Mouse (Mus musculus) neural tube, embryonic 12.5 days (tissue): ENCODE results near the gene Myo18b. TPM values are rescaled to one million over a fixed set of nuclear protein-coding genes. Genes with fewer than 3 reads are reported as not detected.

Experiments
- ATAC-seq: fragments of 200-750 bp; cut with Nextera tagmentation; 2 replicates; pipeline ENCODE4 v1.8.0; 2017; ENCODE audit warnings: low read depth, mild to moderate bottlenecking, moderate TSS enrichment, moderate library complexity; ENCODE audit not compliant: low FRiP score
- H3K27ac ChIP-seq: fragments of 300-500 bp; sonication (generic); 2 replicates; pipeline ENCODE4 v1.5.1; 2016
- H3K27me3 ChIP-seq: fragments of 300-500 bp; sonication (generic); replicated peaks from 2 replicates; pipeline ENCODE4 v1.6.1; 2016; ENCODE audit warnings: mild to moderate bottlenecking
- H3K36me3 ChIP-seq: fragments of 300-500 bp; sonication (generic); 2 replicates; pipeline ENCODE4 v1.6.1; 2016; ENCODE audit warnings: mild to moderate bottlenecking
- H3K4me1 ChIP-seq: fragments of 300-500 bp; sonication (generic); 2 replicates; pipeline ENCODE4 v1.6.1; 2016
- H3K4me2 ChIP-seq: fragments of 300-500 bp; sonication (generic); replicated peaks from 2 replicates; pipeline ENCODE4 v1.6.1; 2016; ENCODE audit warnings: mild to moderate bottlenecking
- H3K4me3 ChIP-seq: fragments of 300-500 bp; sonication (generic); 2 replicates; pipeline ENCODE4 v1.5.1; 2016
- H3K9ac ChIP-seq: fragments of 300-500 bp; sonication (generic); 2 replicates; pipeline ENCODE4 v1.6.1; 2016; ENCODE audit warnings: mild to moderate bottlenecking
- H3K9me3 ChIP-seq: fragments of 300-500 bp; sonication (generic); 2 replicates; pipeline ENCODE4 v1.6.1; 2016; ENCODE audit warnings: mild to moderate bottlenecking
- WGBS: fragments of 180-500 bp; shearing (Covaris S2); methylation state at CpG from one replicate; pipeline ENCODE4 v1.1.7; 2016; 5-methylcytosine and 5-hydroxymethylcytosine counted together
- polyA plus RNA-seq: library from polyadenylated mRNA; unstranded; fragments of >200 nt; fragmentation: Nextera tagmentation; extraction: Ambion mirVana; gene quantifications from 2 replicates; pipeline ENCODE4 v1.2.1, GENCODE M21; 2016

Gene Myo18b
- polyA plus RNA-seq, 1 experiment from 2014 or later = 1.3 TPM

- no peaks in the 10 kb centered on the region for H3K9me3 ChIP-seq
- no peaks in the 10 kb centered on the region for H3K4me1 ChIP-seq
- ATAC-seq = no peak
- H3K9ac ChIP-seq = no peak overlapping the region
- WGBS = 86% methylated on average over 3 of the region's 3 CpGs
- no peaks in the 10 kb centered on the region for H3K36me3 ChIP-seq
- H3K27me3 ChIP-seq = 0 out of 2 replicates have a peak, but pooled peaks cover 3% of the 10 kb centered on the region
- no peak overlapping the region for H3K4me2 ChIP-seq
- H3K4me3 ChIP-seq = no peak overlapping the region
- no peak overlapping the region for H3K27ac ChIP-seq
These were observed 134.6 kb downstream of the Myo18b start for GRCm38 (mm10) chr5:112761415-112762075.

DNA sequence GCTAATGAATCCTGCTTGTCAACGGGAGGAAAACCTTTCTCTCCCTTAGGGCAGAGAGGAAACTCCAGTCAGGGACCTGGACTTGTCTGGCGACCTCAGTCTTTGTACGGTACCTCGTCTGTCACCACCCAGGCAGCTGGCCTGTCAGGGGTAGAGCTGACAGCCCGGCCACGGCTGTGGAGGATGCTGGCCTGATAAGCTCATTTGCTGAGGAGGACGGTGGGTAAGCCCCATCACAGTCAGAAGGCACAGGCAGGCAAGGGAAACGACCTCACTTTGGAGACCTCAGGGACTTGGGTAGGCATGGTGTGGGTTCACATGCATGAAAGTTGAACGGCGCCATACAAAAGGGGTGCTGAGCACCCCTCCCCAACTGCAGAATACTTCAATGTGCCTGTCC lies 140.6 kb downstream of the Myo18b start:
- no peaks in the 10 kb centered on the region for H3K27me3 ChIP-seq
- no peak overlapping the region for H3K9ac ChIP-seq
- H3K36me3 ChIP-seq = no peaks in the 10 kb centered on the region
- ATAC-seq = no peak
- H3K4me2 ChIP-seq = no peak overlapping the region
- H3K4me3 ChIP-seq = no peak overlapping the region
- H3K4me1 ChIP-seq = peaks cover 10% of the 10 kb centered on the region; the same call in 1 of the 2 replicates
- no peak overlapping the region for H3K27ac ChIP-seq
- WGBS = 31% methylated on average over 10 of the region's 10 CpGs
- H3K9me3 ChIP-seq = no peaks in the 10 kb centered on the region

DNA sequence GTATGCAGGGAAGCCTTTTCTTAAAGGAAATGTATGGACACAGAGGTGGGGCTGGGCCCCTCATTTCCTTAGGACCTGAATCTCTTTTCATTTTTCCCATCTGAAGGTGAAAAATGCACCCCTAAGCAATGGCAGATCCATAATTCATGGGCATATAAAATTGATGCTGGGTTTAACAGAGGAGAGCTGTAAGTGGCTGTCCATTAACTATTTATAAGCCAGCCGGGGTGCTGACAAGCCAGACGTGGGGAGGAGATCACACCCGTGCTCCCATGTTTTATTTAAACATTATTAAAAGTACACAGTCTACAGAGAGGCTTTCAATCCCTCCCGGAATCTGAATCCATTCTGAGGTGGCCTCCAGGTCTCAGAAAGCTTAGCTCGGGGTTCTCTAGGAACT lies 146.5 kb downstream of the Myo18b start:
- Histone ChIP-seq H3K4me3 (no peak overlapping the region), H3K27me3 (0 out of 2 replicates have a peak, but pooled peaks cover 6% of the 10 kb centered on the region), H3K4me1 (peaks cover 19% of the 10 kb centered on the region), H3K4me2 (no peak overlapping the region), H3K9me3 (no peaks in the 10 kb centered on the region), H3K36me3 (no peaks in the 10 kb centered on the region), H3K27ac (no peak overlapping the region), H3K9ac (no peak overlapping the region)
- 61% methylated on average over 5 of the region's 5 CpGs for WGBS
- ATAC-seq = no peak

- ATAC-seq = peak; percentile 67
- H3K36me3 ChIP-seq = no peaks in the 10 kb centered on the region
These were observed 148.0 kb downstream of the Myo18b start for GRCm38 (mm10) chr5:112748001-112748719.

GRCm38 (mm10) chr5:112747306-112747930 lies 148.7 kb downstream of the Myo18b start:
- peak; percentile 64; the same call in 1 of the 2 replicates for ATAC-seq
- Histone ChIP-seq H3K4me2 (peak overlapping the region; percentile 23; the same call in 1 of the 2 replicates), H3K27ac (no peak overlapping the region)

More at GRCm38 (mm10) chr5:112748001-112748719, 148.0 kb downstream of the Myo18b start:
- Histone ChIP-seq H3K27me3 (0 out of 2 replicates have a peak, but pooled peaks cover 6% of the 10 kb centered on the region), H3K27ac (0 out of 2 replicates have a peak overlapping the region, but pooled peaks have one; percentile 7), H3K9ac (no peak overlapping the region), H3K4me3 (no peak overlapping the region), H3K4me2 (peak overlapping the region; percentile 23), H3K9me3 (no peaks in the 10 kb centered on the region), H3K4me1 (peaks cover 24% of the 10 kb centered on the region)
- WGBS = 7% methylated on average over 21 of the region's 21 CpGs

DNA sequence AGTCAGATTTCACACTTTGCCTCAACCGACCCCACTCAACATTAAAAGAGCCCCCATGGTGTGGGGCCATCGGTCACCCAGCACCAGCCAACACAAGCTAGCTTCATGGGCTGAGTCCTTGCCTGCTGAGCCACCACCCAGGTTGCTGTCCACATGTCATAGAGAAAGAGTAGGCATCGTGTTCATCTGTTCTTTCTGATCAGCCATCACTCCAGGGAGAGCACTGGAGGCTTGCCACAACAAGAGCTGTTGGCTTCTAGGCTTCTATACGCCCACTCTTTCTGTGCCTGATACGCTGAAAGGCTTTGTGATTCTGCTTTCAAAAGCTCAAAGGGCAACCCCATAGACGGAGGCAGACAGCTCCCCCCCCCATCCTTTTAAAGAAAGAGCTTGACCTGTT lies 151.0 kb downstream of the Myo18b start:
- no peak overlapping the region for H3K4me3 ChIP-seq
- H3K4me1 ChIP-seq = peaks cover 28% of the 10 kb centered on the region
- no peak overlapping the region for H3K4me2 ChIP-seq
- no peaks in the 10 kb centered on the region for H3K36me3 ChIP-seq
- no peaks in the 10 kb centered on the region for H3K9me3 ChIP-seq
- H3K27ac ChIP-seq = no peak overlapping the region
- WGBS = 77% methylated on average over 6 of the region's 6 CpGs
- ATAC-seq = no peak
- no peak overlapping the region for H3K9ac ChIP-seq
- H3K27me3 ChIP-seq = 0 out of 2 replicates have a peak, but pooled peaks cover 6% of the 10 kb centered on the region

More at GRCm38 (mm10) chr5:112747306-112747930, 148.7 kb downstream of the Myo18b start:
- Histone ChIP-seq H3K4me3 (no peak overlapping the region), H3K27me3 (0 out of 2 replicates have a peak, but pooled peaks cover 6% of the 10 kb centered on the region), H3K9ac (no peak overlapping the region), H3K36me3 (no peaks in the 10 kb centered on the region), H3K4me1 (peaks cover 28% of the 10 kb centered on the region), H3K9me3 (no peaks in the 10 kb centered on the region)
- WGBS = 41% methylated on average over 8 of the region's 8 CpGs

DNA sequence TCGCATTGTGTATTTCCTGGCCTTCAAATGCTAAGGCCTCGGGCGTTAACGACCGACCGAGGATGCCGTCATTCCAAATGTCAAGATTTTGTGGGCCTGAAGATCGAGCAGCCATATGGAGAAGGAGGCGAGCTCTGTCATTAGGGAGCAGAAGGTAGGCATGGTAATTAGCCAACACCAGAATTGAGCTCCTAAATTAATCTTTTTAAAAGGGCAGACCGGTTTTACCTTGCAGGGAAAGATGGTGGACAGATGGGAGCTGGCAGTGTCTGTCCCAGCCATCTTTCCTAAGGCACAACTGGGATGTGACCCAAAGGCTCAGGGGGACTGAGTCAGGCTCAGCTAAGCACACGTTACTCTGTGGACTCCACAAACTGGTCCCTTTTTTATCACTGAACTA lies 151.6 kb downstream of the Myo18b start:
- no peak overlapping the region for H3K9ac ChIP-seq
- H3K4me1 ChIP-seq = peaks cover 28% of the 10 kb centered on the region
- 74% methylated on average over 11 of the region's 11 CpGs for WGBS

GRCm38 (mm10) chr5:112743121-112743520 lies 153.0 kb downstream of the Myo18b start:
- Histone ChIP-seq H3K27ac (no peak overlapping the region), H3K4me3 (no peak overlapping the region), H3K36me3 (no peaks in the 10 kb centered on the region), H3K4me2 (no peak overlapping the region), H3K4me1 (peaks cover 23% of the 10 kb centered on the region), H3K27me3 (0 out of 2 replicates have a peak, but pooled peaks cover 6% of the 10 kb centered on the region), H3K9ac (no peak overlapping the region), H3K9me3 (no peaks in the 10 kb centered on the region)
- no peak for ATAC-seq
- WGBS = 55% methylated on average over 9 of the region's 9 CpGs

More for the DNA sequence above, 151.6 kb downstream of the Myo18b start:
- Histone ChIP-seq H3K4me3 (no peak overlapping the region), H3K4me2 (no peak overlapping the region), H3K9me3 (no peaks in the 10 kb centered on the region), H3K27me3 (0 out of 2 replicates have a peak, but pooled peaks cover 6% of the 10 kb centered on the region), H3K27ac (no peak overlapping the region), H3K36me3 (no peaks in the 10 kb centered on the region)
- no peak for ATAC-seq

DNA sequence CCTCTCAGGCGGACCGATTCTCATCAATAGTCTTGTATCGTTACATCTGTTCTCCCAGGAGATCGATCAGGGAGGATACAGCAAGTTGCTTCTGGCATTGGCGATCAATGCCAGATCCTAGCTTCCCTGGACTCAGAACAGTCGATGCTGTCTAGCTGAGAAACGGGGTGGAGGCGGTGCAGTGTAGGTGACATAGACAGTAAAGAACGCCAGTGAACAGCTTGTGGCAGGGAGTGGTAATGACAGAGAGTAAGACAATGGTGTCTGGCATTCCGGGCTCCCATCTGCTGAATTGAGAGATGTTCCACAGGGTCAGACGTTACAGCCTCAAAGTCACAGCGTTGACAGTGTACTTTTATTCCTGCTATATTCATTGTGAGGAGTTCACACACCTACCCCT lies 155.5 kb downstream of the Myo18b start:
- H3K4me2 ChIP-seq = no peak overlapping the region
- no peaks in the 10 kb centered on the region for H3K36me3 ChIP-seq
- H3K27me3 ChIP-seq = no peaks in the 10 kb centered on the region
- H3K9me3 ChIP-seq = no peaks in the 10 kb centered on the region
- ATAC-seq = no peak
- no peak overlapping the region for H3K4me3 ChIP-seq
- H3K27ac ChIP-seq = no peak overlapping the region
- peaks cover 9% of the 10 kb centered on the region; the same call in 1 of the 2 replicates for H3K4me1 ChIP-seq
- whole genome bisulfite sequencing = 64% methylated on average over 12 of the region's 12 CpGs
- H3K9ac ChIP-seq = no peak overlapping the region

DNA sequence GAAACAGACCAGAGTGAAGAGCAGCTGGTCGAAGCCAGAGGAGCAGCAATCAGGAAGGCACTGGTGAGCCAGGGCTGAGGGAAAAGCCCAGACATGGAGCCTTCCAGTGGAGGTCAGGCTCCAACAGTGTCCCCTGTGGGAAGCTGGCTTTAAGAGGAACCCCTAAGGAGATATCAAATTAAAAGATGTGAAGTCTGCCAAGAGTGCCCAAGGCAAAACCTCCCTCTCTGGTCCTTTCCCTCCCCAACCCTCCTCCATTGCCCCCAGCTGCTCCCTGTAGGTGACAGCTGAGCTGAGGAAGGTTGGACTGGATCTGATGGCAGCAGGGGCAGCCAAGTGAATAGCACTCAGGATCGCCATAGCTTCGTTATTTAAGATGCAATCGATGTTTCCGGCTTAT lies 161.1 kb downstream of the Myo18b start:
- no peaks in the 10 kb centered on the region for H3K9me3 ChIP-seq
- no peak overlapping the region for H3K9ac ChIP-seq
- H3K4me2 ChIP-seq = no peak overlapping the region
- H3K36me3 ChIP-seq = no peaks in the 10 kb centered on the region
- no peak overlapping the region for H3K4me3 ChIP-seq
- ATAC-seq = no peak
- H3K27me3 ChIP-seq = no peaks in the 10 kb centered on the region
- H3K27ac ChIP-seq = no peak overlapping the region
- whole genome bisulfite sequencing = 72% methylated on average over 5 of the region's 5 CpGs
- H3K4me1 ChIP-seq = no peaks in the 10 kb centered on the region

GRCm38 (mm10) chr5:112730604-112731003 lies 165.6 kb downstream of the Myo18b start:
- no peaks in the 10 kb centered on the region for H3K36me3 ChIP-seq
- H3K9ac ChIP-seq = no peak overlapping the region
- no peaks in the 10 kb centered on the region for H3K4me1 ChIP-seq
- H3K4me3 ChIP-seq = no peak overlapping the region
- no peak overlapping the region for H3K4me2 ChIP-seq
- no peak overlapping the region for H3K27ac ChIP-seq
- WGBS = 65% methylated on average over 10 of the region's 10 CpGs
- ATAC-seq = no peak
- H3K27me3 ChIP-seq = no peaks in the 10 kb centered on the region
- H3K9me3 ChIP-seq = no peaks in the 10 kb centered on the region

DNA sequence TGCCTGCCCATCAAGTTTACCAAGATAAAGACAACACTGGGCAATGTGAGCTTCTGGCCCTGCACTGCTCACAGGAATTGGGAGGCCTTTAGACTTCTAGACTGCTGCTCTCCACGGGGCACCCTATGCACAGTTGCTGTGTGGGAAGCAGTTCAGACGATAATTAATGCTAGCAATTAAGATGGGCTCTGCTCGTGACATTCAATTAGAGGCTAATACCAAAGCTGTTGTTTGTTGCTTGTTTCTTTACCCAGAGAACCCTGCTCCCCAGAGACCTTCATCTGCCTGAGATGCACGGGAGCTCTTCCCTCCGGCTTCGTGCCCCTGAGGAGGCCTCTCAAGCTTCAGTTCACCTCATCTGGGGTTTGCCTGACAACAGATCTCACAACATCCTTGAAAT lies 167.7 kb downstream of the Myo18b start:
- Histone ChIP-seq H3K4me1 (no peaks in the 10 kb centered on the region), H3K4me3 (no peak overlapping the region), H3K4me2 (no peak overlapping the region), H3K27me3 (no peaks in the 10 kb centered on the region), H3K27ac (no peak overlapping the region), H3K9me3 (no peaks in the 10 kb centered on the region), H3K36me3 (no peaks in the 10 kb centered on the region), H3K9ac (no peak overlapping the region)
- ATAC-seq = no peak
- WGBS = 59% methylated on average over 6 of the region's 6 CpGs
